Mouse (Mus musculus): ENCODE data around the gene Lrrc34.

Gene Lrrc34

DNA sequence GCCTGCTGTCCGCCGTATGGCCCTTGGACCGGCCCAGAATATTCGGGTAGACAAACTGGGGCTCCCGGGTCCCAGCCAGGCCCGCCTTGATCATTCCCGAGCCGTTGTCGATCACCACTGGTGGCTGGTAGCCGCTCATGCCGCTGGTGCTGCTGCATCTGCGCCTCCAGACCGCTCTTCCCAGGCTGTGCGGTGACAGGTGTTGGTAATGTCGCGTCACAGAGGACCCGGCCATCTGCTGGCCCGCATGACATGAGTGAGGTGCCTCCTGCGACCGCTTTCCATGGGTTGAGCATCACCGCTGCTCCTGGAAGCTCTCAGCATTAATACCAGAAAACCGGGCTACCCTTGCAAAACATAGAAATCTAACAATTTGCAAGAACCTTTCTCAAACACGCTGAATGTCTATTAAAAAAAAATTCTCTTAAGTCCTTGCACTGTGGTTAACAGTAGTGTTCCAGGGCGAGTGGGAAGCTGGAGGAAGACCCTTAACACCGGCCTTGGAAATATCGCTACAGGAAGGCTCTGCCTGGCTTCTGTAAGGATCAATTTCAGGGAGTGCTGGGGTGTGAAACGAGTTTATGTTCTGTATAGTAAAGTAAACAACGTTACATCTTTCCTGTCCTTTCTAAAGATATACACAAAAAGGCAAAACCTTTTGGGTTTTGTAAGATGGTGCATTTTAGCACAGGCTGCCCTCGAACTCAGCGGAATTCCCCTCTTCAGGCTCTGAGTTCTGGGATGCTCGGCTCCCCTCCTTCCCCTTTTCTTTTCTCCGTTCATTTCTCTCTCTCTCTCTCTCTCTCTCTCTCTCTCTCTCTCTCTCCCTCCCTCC is 47.7 kb downstream of the Lrrc34 start, which contains the start of gene Actrt3:
Gene Actrt3, minus strand, starts transcription at position 229 of the 835 bp plus-strand sequence.
- peak in 1 of 2 experiments; percentile 56 for DNase-seq (ENCODE audit: low spot score in 2 of 2)

DNA sequence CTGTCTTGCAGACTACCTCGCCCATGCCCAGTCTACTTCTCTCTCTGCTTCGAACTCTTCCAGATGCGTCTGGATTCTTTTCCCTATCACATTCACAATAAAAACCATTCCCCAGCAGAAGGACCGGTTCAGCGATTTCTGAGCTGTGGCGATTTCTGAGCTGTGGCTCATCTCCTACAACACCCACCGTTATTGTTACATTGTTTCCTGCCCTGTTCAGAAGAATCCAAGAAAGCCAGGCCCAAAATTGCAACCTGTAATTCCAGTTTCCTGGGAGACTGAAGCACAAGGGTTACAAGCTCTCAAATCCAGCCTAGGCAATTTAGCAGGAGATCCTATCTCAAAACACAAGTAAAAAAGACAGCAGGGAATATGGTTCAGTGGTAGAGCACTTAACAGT is 50.4 kb downstream of the Lrrc34 start:
- no peak for DNase-seq (ENCODE audit: low spot score in 2 of 2)

DNA sequence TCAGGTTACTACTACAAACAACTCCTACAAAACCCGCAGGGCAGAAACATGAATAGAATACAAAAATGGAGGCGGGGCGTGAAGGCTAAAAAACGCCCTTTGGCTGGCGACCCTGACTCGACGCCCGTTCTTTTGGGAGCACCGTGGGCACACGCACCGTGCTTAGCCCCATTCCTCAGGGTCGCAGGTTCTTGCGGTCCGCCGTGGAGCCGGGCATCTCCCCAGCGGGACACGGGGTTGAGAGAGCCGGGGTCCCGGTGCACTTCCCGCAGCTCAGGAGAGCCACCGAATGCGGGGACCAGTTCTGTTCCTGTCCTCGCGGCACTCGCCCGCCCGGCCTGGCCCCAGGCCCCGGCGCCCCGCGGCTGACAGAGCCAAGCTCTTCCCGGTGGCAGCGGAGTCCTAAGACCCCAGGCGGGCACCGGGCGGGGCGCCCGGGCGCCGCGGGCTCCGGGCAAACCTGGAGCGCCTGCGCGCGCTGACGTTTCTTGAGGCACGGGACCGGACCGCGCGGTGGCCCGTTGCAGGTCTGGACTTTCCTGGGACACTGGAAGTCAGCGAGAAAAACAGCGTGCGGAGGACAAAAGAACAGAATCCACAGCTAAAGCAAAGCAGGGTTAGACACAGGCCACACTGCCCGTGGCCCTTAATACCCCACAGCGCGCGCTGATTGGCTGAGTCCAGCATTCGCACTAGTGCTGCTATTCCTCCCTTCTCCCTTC is 52.4 kb downstream of the Lrrc34 start:
- DNase-seq (ENCODE audit: low spot score in 2 of 2): peak in 1 of 2 experiments; percentile 27

DNA sequence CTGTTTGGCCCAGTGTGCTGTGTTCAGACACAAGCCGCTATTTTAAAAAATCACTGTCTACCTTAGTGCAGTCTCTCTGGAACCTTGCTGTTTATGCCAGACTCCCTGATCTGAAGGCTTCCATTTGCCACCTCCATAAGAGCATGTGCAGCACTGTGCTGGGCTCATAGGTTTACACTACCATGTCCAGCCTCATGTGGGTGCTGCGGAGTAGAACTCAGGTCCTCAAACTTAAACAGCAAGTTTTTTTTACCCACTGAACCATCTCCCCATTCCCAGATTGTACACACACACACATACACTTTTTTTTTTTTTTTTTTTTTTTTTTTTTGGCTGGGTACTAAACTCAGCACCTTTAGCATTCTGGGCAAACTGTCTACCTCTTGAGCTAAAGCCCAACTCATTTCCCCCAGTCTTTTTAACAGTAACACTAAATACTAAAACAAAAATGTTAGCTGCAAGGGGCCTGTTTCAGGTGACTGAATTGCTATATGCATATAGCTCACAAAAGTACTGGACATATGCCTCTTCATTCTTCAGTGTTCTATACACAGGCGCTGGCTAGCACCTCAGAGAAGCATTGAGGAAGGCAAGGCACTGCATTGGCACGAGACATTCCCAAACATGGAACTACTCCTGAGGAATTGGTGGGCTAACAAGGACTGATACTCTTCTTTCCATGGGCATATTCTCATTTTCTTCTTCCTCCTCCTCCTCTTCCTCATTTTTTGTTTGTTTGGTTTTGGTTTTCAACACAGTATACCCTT is 53.8 kb downstream of the Lrrc34 start:
- no peak for DNase-seq (ENCODE audit: low spot score in 2 of 2)

DNA sequence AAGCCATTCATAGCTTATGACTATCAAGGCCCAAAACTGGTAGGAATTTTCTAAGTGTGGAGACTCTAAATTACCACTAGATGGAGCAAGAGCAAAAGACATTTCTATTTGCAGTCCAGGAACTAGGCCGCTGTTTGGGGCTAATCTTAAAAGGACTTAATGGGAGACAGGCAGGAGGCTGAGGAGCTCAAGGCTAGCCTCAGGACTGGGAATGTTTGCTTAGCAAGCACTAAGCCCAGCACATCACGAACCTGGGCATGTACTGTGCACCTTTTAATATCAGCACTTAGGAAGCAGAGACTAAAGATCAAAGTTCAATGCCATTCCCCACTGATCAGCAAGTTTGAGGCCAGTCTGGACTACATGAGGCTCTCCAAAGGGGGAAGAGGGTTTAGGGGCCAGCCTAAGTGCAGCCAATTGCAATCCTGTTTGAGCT is 55.2 kb downstream of the Lrrc34 start:
- DNase-seq (ENCODE audit: low spot score in 2 of 2): peak in 1 of 2 experiments; percentile 34

DNA sequence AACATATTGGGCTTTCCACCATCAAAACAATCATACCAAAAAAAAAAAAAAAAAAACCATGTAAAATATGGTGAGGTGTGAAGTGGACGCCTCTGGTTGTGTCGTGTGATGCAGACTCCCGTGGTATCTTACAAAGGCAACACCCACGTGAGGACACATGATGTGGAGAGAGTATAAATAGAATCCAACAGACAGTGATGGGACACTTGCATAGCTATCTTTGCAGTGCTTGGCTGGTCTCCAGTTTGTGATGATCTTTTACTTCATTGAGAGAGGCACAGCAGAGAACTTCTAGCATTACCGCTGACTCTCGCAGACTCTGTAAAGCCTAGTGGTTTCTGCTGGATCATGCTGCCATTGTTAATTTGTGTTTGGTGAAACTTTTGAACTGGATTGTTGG is 58.8 kb downstream of the Lrrc34 start:
- DNase-seq (ENCODE audit: low spot score in 2 of 2): no peak
